Mouse (Mus musculus): ENCODE data around the gene Gm7173.

Gene Gm7173

DNA sequence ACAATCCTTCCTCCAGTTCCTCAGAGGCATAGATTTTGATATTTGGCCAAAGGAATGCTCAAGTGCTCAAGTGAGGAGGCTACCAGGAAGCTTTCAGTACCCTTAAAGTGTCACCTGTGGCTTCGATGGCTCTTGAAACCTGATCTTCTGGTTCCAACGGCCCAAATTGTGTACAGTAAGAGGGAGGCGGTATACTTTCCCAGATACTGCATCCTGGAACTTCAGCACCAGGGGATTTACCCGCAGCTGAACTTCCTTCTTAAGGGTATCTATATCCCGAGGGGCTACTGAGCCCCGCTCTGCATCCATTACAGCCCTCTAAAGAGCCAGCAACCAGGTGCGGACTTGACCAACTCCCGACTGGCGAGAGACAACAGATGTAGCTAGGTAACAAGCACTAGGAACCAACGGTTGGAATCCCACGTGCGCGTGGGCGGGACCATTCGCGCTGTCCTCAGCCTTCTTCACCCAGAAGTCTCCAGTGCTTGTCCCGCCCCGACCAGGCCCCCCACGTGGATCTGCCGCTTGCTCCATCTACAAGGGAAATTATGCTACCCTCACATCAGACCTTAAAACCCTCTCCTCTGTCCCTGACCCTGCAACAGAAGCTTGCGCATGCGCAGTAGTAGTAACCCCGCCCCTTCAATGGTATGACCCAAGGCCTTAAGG is at the start of gene Gm7173:
Gene Gm7173 (minus strand): TSS at position 309 of the 669 bp plus-strand sequence.
- peak; percentile 13 for DNase-seq

DNA sequence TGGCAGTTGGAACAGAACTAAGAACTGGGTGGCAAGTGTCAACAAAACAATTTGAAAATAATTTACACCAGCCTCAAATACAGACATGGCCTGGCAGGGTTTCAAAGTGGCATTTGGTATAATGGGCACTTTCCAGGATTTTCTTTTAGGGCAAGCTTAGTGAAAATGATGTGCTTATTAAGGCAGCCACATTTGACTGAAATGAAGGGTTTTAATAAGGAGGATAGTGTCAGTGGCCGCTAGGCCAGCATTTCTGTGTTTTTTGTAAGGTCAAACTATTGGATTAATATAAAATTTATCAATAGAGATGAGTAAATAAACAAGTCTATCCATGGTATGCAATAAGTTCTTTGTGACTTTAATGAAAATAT is 546 bp upstream of the Gm7173 start:
- no peak for DNase-seq

GRCm38 (mm10) chrX:79316790-79317189 is 200.3 kb downstream of the Gm7173 start:
- no peak for DNase-seq

Data from lung, postnatal 14 days (tissue).